Mouse (Mus musculus) limb, embryonic 14.5 days (tissue): ENCODE measurements around the gene Tspan32. TPM values are rescaled to one million over a fixed set of nuclear protein-coding genes. Genes with fewer than 3 reads are reported as not detected.
A peak's percentile ranks its signal among the peaks of the same experiment; 100 is the strongest.

ENCODE experiments used
- ATAC-seq: fragments of 200-750 bp; cut with Nextera tagmentation; 2 replicates; pipeline ENCODE4 v1.8.0; 2017; ENCODE audit warnings: low read depth, moderate number of reproducible peaks, moderate TSS enrichment; ENCODE audit not compliant: low FRiP score
- DNase-seq: peaks from one replicate; pipeline ENCODE4 v3.0.0-alpha.2; 2015; ENCODE audit warnings: low spot score
- H3K27ac ChIP-seq: fragments of 300-500 bp; sonication (generic); replicated peaks from 2 replicates; pipeline ENCODE4 v1.5.1; 2014; ENCODE audit warnings: low read depth, mild to moderate bottlenecking, low read length, moderate library complexity, mixed read lengths
- H3K27me3 ChIP-seq: fragments of 300-500 bp; sonication (generic); 2 replicates; pipeline ENCODE4 v1.6.1; 2014; ENCODE audit warnings: low read length, mixed read lengths; ENCODE audit not compliant: control insufficient read depth, insufficient read depth
- H3K36me3 ChIP-seq: fragments of 300-500 bp; sonication (generic); 2 replicates; pipeline ENCODE4 v1.6.1; 2014; ENCODE audit warnings: mild to moderate bottlenecking, low read length, moderate library complexity, mixed read lengths; ENCODE audit not compliant: control insufficient read depth, insufficient read depth
- H3K4me1 ChIP-seq: fragments of 300-500 bp; sonication (generic); 2 replicates; pipeline ENCODE4 v1.6.1; 2014; ENCODE audit warnings: antibody characterized with exemption, low read length, mixed read lengths; ENCODE audit not compliant: control insufficient read depth, insufficient read depth
- H3K4me2 ChIP-seq: fragments of 300-500 bp; sonication (generic); replicated peaks from 2 replicates; pipeline ENCODE4 v1.6.1; 2014; ENCODE audit warnings: low read depth, mild to moderate bottlenecking, low read length, moderate library complexity; ENCODE audit not compliant: severe bottlenecking
- H3K4me3 ChIP-seq: fragments of 300-500 bp; sonication (generic); replicated peaks from 2 replicates; pipeline ENCODE4 v1.5.1; 2014; ENCODE audit warnings: low read length
- H3K9ac ChIP-seq: fragments of 300-500 bp; sonication (generic); 2 replicates; pipeline ENCODE4 v1.6.1; 2014; ENCODE audit warnings: mild to moderate bottlenecking, low read depth, low read length, moderate library complexity; ENCODE audit not compliant: severe bottlenecking
- H3K9me3 ChIP-seq: fragments of 300-500 bp; sonication (generic); 2 replicates; pipeline ENCODE4 v1.6.1; 2016; ENCODE audit warnings: low read length; ENCODE audit not compliant: control insufficient read depth
- POLR2A ChIP-seq: fragments of 200-500 bp; IDR thresholded peaks from 2 replicates; pipeline ENCODE4 v1.8.0; 2012; ENCODE audit warnings: inconsistent platforms, mild to moderate bottlenecking, moderate library complexity, borderline replicate concordance; ENCODE audit not compliant: insufficient read depth, insufficient read length; ENCODE audit errors: extremely low read depth
- WGBS: fragments of 180-500 bp; shearing (Covaris S2); extraction: QIAGEN DNeasy Blood & Tissue Kit; methylation state at CpG from one replicate; pipeline ENCODE4 v1.1.7; 2014; 5-methylcytosine and 5-hydroxymethylcytosine counted together
- polyA plus RNA-seq, 2 experiments: library from polyadenylated mRNA; depleted of rRNA in 1 of 2; stranded (reverse) in 1 of 2; unstranded in 1 of 2; fragments of >200 nt; fragmentation: Nextera tagmentation in 1 of 2; extraction: Ambion mirVana in 1 of 2; gene quantifications; 2 replicates each; pipeline versions ENCODE4 v1.2.1 to v1.2.3; 2012 to 2014

Tspan32 gene
- polyA plus RNA-seq, 2 experiments: 5.5 to 6.0 TPM

DNA sequence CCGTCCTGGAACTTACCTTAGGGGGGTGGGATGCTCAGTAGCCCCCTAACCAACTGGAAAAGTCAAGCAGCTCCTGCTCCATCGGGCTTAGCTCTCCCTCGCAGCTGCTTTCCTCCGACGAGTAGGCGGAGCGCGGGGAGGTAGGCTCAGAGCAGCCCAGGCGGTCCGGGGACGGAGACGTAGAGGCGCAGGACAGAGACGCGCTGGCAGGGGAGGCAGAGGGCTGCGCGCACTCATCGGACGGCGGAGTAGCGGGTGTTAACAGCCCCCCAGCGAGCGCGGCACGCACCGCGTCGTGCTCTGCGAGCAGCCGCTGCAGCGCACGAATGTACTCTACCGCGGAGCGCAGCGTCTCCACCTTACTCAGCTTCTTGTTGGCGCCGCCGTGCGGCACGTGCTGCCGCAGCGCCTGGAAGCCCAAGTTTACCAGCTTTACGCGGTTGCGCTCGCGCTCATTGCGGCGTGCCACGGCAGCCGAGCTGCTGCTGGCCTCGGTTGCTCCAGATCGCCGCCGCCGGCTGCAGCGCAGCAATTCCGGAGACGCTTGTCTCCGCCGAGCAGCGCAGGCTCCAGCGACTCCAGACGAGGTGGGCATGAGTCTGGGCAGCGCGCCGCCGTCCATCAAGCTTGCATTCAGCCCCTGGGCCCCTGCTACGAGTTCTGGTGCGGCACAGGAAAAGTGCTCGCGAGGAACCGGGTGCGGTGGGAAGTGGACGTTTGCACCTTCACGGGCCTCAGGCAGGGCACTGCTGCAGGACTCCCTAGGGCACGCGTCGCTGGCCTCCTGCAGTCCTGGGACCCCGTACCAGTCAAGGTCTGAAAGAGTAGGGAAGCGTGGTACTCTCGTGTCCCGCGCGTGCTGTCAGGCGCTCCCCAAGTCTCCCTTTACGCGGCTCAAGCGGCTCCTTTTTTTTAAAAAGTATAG lies 36.7 kb upstream of the Tspan32 start:
- peaks cover 58% of the 10 kb centered on the region for H3K27me3 ChIP-seq
- peak overlapping the region; percentile 97 for H3K4me2 ChIP-seq
- H3K36me3 ChIP-seq: no peaks in the 10 kb centered on the region
- H3K4me3 ChIP-seq: peak overlapping the region; percentile 44
- ATAC-seq (peak; percentile 80), DNase-seq (peak; percentile 68)
- H3K9ac ChIP-seq: peak overlapping the region; percentile 44
- no peaks in the 10 kb centered on the region for H3K9me3 ChIP-seq
- no peak overlapping the region for H3K27ac ChIP-seq
- peaks cover 10% of the 10 kb centered on the region for H3K4me1 ChIP-seq
- no peak for TF ChIP-seq POLR2A
- under 1% methylated on average over 71 of the region's 90 CpGs for WGBS

GRCm38 (mm10) chr7:142968809-142969511 lies 35.9 kb upstream of the Tspan32 start, which contains the start of gene Ascl2:
Ascl2 (minus strand) TSS chr7:142969264.
- TF ChIP-seq POLR2A: no peak
- Histone ChIP-seq H3K27ac (no peak within 1 kb of the TSS), H3K36me3 (no peaks in the 10 kb centered on the region), H3K27me3 (peaks cover 58% of the 10 kb centered on the region), H3K4me1 (peaks cover 10% of the 10 kb centered on the region), H3K4me3 (peak within 1 kb of the TSS; percentile 44), H3K4me2 (peak within 1 kb of the TSS; percentile 97), H3K9me3 (no peaks in the 10 kb centered on the region), H3K9ac (peak within 1 kb of the TSS; percentile 44)
- peak; percentile 25; the same call in 1 of the 2 replicates for ATAC-seq
- under 1% methylated on average over 47 of the region's 51 CpGs for WGBS
- DNase-seq: peak; percentile 4

DNA sequence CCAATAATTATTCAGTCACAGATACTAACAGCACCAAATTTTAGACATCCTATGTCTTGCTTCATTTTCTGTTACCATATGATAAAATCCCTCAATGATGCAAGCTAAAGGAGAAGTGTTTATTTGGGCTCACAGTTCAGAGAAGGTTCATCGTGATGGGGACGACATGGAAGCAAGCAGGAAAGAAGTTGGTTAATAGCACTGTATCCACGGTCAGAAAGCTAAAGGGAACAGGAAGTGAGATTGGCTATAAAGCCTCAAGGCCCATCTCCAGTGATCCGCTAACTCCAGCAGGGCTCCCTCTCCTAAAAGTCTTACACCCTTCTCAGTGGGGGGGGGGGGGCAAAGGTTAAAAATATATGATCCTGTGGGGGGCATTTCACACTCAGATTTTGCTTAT lies 22.9 kb upstream of the Tspan32 start:
- Histone ChIP-seq H3K4me1 (no peaks in the 10 kb centered on the region), H3K36me3 (no peaks in the 10 kb centered on the region), H3K9ac (no peak overlapping the region), H3K4me2 (no peak overlapping the region), H3K4me3 (no peak overlapping the region), H3K9me3 (no peaks in the 10 kb centered on the region), H3K27ac (no peak overlapping the region), H3K27me3 (no peaks in the 10 kb centered on the region)
- WGBS: 72% methylated on average over 4 of the region's 4 CpGs
- DNase-seq (no peak), ATAC-seq (no peak)
- TF ChIP-seq POLR2A: no peak

- Histone ChIP-seq H3K4me1 (no peaks in the 10 kb centered on the region), H3K27ac (no peak overlapping the region), H3K27me3 (no peaks in the 10 kb centered on the region), H3K4me2 (no peak overlapping the region), H3K9ac (no peak overlapping the region), H3K36me3 (no peaks in the 10 kb centered on the region), H3K4me3 (no peak overlapping the region), H3K9me3 (no peaks in the 10 kb centered on the region)
- ATAC-seq: no peak
- TF ChIP-seq POLR2A: no peak
- no peak for DNase-seq
- 95% methylated on average over 4 of the region's 4 CpGs for WGBS
Measured at GRCm38 (mm10) chr7:142985146-142985545, 19.7 kb upstream of the Tspan32 start.

- no peaks in the 10 kb centered on the region for H3K36me3 ChIP-seq
- H3K27ac ChIP-seq: no peak overlapping the region
- no peak overlapping the region for H3K9ac ChIP-seq
- no peaks in the 10 kb centered on the region for H3K27me3 ChIP-seq
- no peaks in the 10 kb centered on the region for H3K9me3 ChIP-seq
- DNase-seq: no peak
- H3K4me2 ChIP-seq: no peak overlapping the region
- H3K4me1 ChIP-seq: no peaks in the 10 kb centered on the region
- no peak for TF ChIP-seq POLR2A
- WGBS: 86% methylated on average over 3 of the region's 3 CpGs
- H3K4me3 ChIP-seq: no peak overlapping the region
- no peak for ATAC-seq
Measured at GRCm38 (mm10) chr7:142987718-142988117, 17.1 kb upstream of the Tspan32 start.
